Mouse (Mus musculus): ENCODE measurements at regions not wholly inside any gene's neighbourhood (a gene's known extent, or its start where the extent isn't known, plus 50 kb on each side); places are given as distances from the start of the nearest gene placed in this dataset.

DNA sequence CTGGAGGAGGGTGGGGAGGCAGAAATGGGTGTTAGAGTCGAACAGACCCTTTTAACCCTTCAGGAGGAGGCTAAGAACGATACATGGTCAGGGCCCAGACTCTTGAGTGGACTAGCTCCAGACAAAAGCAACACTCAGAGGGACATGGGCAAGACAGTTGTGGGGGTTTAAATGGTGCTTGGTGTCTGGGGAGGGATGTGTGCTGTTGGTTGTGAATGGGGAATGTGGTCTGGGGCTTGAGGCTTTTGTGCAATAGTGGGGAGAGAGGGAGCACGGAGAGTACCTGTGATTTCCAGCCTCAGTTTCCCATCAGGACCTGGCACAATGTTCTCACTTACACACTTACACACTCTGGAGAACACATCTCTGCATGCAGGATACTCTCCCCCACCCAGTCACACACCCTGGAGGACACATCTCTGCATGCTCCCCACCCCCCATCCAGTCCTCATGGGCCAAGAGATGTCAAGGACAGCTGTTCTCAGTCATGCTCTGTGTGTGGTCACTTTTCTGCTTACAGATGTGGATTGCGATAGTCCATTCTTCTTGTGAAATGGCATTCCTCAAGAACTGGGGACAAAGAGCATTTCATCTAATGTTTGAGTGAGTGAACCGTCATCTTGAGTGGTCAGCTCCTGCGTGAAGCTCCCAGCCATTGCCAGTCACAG, 217.6 kb downstream of the Fam169b start:
- ATAC-seq, result no peak

DNA sequence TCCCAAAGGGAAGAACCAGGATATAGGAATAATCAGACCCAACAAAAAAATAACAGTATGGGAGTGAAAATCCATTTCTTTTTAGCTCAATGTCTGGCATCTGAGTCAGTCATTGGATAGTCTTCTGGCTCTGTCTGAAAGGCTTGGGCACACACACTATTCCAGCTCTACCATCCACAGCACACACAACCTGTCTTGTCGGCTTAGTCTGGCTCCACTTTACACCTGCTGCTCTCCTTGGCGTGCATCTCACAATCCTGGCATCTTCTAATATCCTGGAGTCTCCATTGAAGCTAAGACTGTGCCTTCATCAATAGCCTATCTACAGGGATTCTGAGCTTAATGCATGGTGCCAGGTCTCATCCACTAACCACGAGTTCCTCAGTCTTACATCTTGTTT, 213.0 kb downstream of the Fam169b start:
- peaks cover 64% of the 10 kb centered on the region for H3K27me3 ChIP-seq
- POLR2A ChIA-PET, result interaction anchor here (0.7 kb wide), 1 partner anchor 52 kb away, joined by 3 read pairs; no protein-coding TSS in a partner anchor
- in situ Hi-C loops (cut with MboI; ENCODE audit: low pct_unique_long_range_greater_than_20kb), result no loop called here
- no peak for ATAC-seq
- no peak for TF ChIP-seq CTCF (IDR thresholded peaks at IDR 0.05)
- CTCF ChIA-PET, result no interaction called here
- no peak for DNase-seq (ENCODE audit: low read depth, low spot score)

More for the DNA sequence above, 217.6 kb downstream of the Fam169b start:
- no peak for TF ChIP-seq CTCF (IDR thresholded peaks at IDR 0.05)
- CTCF ChIA-PET, result no interaction called here
- DNase-seq (ENCODE audit: low read depth, low spot score), result no peak
- in situ Hi-C loops (cut with MboI; ENCODE audit: low pct_unique_long_range_greater_than_20kb), result no loop called here
- POLR2A ChIA-PET, result no interaction called here
- peaks cover 44% of the 10 kb centered on the region for H3K27me3 ChIP-seq

DNA sequence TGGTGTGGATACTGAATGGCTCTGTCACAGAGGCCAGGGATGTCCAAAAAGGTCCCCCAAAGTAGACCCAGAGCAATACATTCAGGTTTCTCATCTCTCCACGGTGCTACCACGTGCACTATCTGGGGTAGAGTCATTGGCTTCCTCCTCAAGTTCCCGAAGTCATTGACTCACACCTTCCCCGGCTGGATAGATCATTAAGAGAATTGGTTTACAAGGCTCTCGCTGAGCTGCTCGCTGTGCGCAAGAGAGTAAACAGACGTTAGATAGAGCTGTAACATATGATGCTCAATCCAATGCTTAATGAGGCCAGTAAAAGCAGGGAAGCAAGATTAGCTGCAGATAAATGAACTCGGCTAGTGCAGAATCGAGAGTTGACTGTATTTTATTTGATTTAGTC, 208.9 kb downstream of the Fam169b start:
- CTCF ChIA-PET, result interaction anchor here (3.0 kb wide), 1 partner anchor 109 kb away, joined by 21 read pairs; no protein-coding TSS in a partner anchor
- POLR2A ChIA-PET, result no interaction called here
- in situ Hi-C loops (cut with MboI; ENCODE audit: low pct_unique_long_range_greater_than_20kb), result loop anchor here (5.0 kb wide), 1 partner anchor 110 kb away; no protein-coding TSS in a partner anchor
- no peak for DNase-seq (ENCODE audit: low read depth, low spot score)
- no peak for TF ChIP-seq CTCF (IDR thresholded peaks at IDR 0.05)
- ATAC-seq, result no peak
- H3K27me3 ChIP-seq, result peaks cover 43% of the 10 kb centered on the region

- CTCF ChIA-PET, result interaction anchor here (1.5 to 3.0 kb wide), 2 partner anchors 14 to 107 kb away, joined by 3 to 21 read pairs; no protein-coding TSS in a partner anchor
- peak; percentile 78 for TF ChIP-seq CTCF (IDR thresholded peaks at IDR 0.05)
- in situ Hi-C loops (cut with MboI; ENCODE audit: low pct_unique_long_range_greater_than_20kb), result loop anchor here (5.0 kb wide), 1 partner anchor 108 kb away; no protein-coding TSS in a partner anchor
- ATAC-seq, result no peak
- peaks cover 25% of the 10 kb centered on the region for H3K27me3 ChIP-seq
- POLR2A ChIA-PET, result no interaction called here
- DNase-seq (ENCODE audit: low read depth, low spot score), result no peak
Measured at GRCm38 (mm10) chr7:68480770-68481169, 207.1 kb downstream of the Fam169b start.

- TF ChIP-seq CTCF (IDR thresholded peaks at IDR 0.05), result no peak
- ChIA-PET CTCF (interaction anchor here (1.5 to 3.0 kb wide), 2 partner anchors 15 to 106 kb away, joined by 3 to 21 read pairs; no protein-coding TSS in a partner anchor), POLR2A (interaction anchor here (0.6 kb wide), 1 partner anchor 73 kb away, joined by 4 read pairs; no protein-coding TSS in a partner anchor)
- no peak for DNase-seq (ENCODE audit: low read depth, low spot score)
- in situ Hi-C loops (cut with MboI; ENCODE audit: low pct_unique_long_range_greater_than_20kb), result loop anchor here (5.0 kb wide), 1 partner anchor 108 kb away; no protein-coding TSS in a partner anchor
- H3K27me3 ChIP-seq, result peaks cover 22% of the 10 kb centered on the region
- ATAC-seq, result no peak
Measured at GRCm38 (mm10) chr7:68480336-68480735, 206.7 kb downstream of the Fam169b start.

DNA sequence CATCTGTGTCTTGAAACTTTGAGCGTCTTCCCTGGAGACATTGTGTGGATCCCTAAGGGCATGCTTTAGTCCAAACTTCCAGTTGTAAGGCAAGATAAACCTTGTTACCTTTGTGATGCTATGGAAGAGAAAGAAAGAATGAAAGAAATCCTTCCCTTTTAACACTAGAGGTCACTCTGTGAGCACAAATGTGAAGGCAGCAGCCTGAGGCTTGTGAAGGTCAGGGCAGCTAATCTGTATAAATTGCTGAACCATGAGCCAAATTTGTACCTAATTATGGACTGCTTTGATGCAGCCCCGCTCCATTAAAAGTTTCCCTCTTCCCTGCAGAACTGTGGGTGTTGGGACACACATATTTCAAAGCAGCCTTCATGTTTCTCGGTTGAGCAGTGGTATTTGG, 204.4 kb downstream of the Fam169b start:
- in situ Hi-C loops (cut with MboI; ENCODE audit: low pct_unique_long_range_greater_than_20kb), result no loop called here
- peak; percentile 50 for TF ChIP-seq CTCF (IDR thresholded peaks at IDR 0.05)
- DNase-seq (ENCODE audit: low read depth, low spot score) (no peak), ATAC-seq (no peak)
- H3K27me3 ChIP-seq, result peaks cover 14% of the 10 kb centered on the region
- CTCF ChIA-PET, result interaction anchor here (1.2 to 1.5 kb wide), 2 partner anchors 11 to 104 kb away, joined by 3 to 5 read pairs; no protein-coding TSS in a partner anchor
- POLR2A ChIA-PET, result no interaction called here

- POLR2A ChIA-PET, result no interaction called here
- CTCF ChIA-PET, result interaction anchor here (1.1 kb wide), 1 partner anchor 9 kb away, joined by 3 read pairs; no protein-coding TSS in a partner anchor
- ATAC-seq (no peak), DNase-seq (ENCODE audit: low read depth, low spot score) (no peak)
- no peak for TF ChIP-seq CTCF (IDR thresholded peaks at IDR 0.05)
- in situ Hi-C loops (cut with MboI; ENCODE audit: low pct_unique_long_range_greater_than_20kb), result no loop called here
- peaks cover 4% of the 10 kb centered on the region for H3K27me3 ChIP-seq
Measured at GRCm38 (mm10) chr7:68472800-68473199, 199.2 kb downstream of the Fam169b start.

DNA sequence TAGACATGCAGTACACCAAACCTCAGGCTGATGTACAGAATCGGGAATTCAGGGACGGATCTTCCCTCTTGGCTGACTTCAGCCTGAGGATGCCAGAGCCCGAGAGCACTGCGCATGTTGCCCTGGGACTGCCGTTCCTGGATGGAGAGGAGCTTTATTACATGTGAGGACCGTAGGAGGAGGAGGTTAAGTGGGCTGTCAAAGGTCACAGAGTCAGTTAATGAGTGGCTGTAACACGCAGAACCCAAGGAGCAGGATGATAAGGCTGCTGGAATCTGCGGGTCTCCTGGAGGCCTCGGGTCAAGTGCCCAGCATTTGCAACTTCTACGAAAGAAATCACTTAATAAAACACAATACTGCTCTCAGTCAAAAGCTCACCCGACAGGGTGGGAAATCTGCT, 197.3 kb downstream of the Fam169b start:
- peaks cover 4% of the 10 kb centered on the region for H3K27me3 ChIP-seq
- DNase-seq (ENCODE audit: low read depth, low spot score) (no peak), ATAC-seq (no peak)
- CTCF ChIA-PET, result no interaction called here
- in situ Hi-C loops (cut with MboI; ENCODE audit: low pct_unique_long_range_greater_than_20kb), result no loop called here
- POLR2A ChIA-PET, result no interaction called here
- no peak for TF ChIP-seq CTCF (IDR thresholded peaks at IDR 0.05)

DNA sequence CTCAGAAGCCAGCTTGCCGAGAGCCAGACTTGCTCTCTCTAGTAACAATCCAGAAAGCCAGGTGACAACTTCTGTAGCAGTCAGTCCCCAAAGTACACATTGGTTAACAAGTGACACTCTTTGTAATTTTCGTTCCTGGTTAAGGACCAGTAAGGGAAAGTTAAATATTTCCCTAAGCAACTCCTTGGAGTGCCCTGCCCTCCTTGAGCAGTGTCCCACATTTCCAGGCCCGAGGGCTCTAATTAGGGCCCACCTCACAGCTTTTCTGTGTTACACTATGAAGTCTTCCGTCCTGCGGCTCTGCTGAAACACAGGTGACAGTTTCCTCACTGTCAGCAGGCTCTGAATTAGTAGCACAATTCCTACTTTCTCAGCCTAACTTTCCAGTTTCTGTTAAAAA, 194.9 kb downstream of the Fam169b start:
- in situ Hi-C loops (cut with MboI; ENCODE audit: low pct_unique_long_range_greater_than_20kb), result no loop called here
- TF ChIP-seq CTCF (IDR thresholded peaks at IDR 0.05), result no peak
- ChIA-PET POLR2A (no interaction called here), CTCF (interaction anchor here (1.5 to 1.7 kb wide), 2 partner anchors 10 to 14 kb away, joined by 4 to 5 read pairs; no protein-coding TSS in a partner anchor)
- peaks cover 12% of the 10 kb centered on the region for H3K27me3 ChIP-seq
- ATAC-seq (no peak), DNase-seq (ENCODE audit: low read depth, low spot score) (no peak)

DNA sequence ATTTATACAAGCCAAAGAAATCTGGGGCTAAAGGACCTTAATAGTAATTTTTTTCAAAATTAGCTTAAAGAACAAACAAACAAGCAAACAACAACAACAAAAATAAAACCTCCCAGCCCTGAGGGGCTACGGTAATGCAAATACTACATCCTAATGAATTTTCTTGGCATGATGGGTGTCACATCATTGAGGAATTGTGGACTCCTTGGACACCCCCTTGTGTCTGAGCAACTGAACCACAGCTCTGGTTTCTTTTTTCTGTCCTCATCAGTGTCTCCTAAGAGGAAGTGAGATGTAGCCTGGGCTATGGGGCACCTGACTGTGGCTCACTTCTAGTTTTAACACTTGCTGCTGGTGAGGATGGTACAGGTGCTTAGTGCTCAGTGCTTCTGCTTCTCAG, 184.2 kb downstream of the Fam169b start:
- ATAC-seq (no peak), DNase-seq (ENCODE audit: low read depth, low spot score) (no peak)
- in situ Hi-C loops (cut with MboI; ENCODE audit: low pct_unique_long_range_greater_than_20kb), result no loop called here
- TF ChIP-seq CTCF (IDR thresholded peaks at IDR 0.05), result no peak
- ChIA-PET POLR2A (no interaction called here), CTCF (interaction anchor here (1.6 to 1.9 kb wide), 2 partner anchors 11 to 84 kb away, joined by 5 to 8 read pairs; no protein-coding TSS in a partner anchor)
- H3K27me3 ChIP-seq, result peaks cover 7% of the 10 kb centered on the region

DNA sequence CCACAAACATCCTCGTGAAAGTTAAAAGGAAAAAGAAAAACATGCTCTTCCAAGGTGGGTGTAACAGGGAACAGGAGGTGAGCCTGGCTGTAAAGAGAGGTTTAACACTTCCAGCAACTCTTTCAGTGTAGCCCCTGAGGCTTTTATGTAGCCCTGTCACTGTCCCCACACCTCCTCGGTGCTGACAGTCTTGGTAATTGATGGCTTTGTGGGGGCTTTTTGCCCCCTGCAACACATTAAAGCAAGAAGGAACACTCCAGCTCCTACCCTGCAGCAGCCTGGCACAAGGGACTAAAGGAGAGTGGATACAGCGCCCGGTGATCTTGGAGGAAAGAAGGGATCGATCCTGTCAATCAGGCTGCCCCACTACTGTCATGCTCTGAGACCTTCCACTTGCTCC, 181.8 kb downstream of the Fam169b start:
- no peak for ATAC-seq
- no peak for DNase-seq (ENCODE audit: low read depth, low spot score)
- in situ Hi-C loops (cut with MboI; ENCODE audit: low pct_unique_long_range_greater_than_20kb), result no loop called here
- ChIA-PET CTCF (no interaction called here), POLR2A (no interaction called here)
- no peak for TF ChIP-seq CTCF (IDR thresholded peaks at IDR 0.05)
- no peaks in the 10 kb centered on the region for H3K27me3 ChIP-seq
